Mouse (Mus musculus) brain, embryonic 18.5 days (tissue): ENCODE results near the gene Msto1.
"Not testable (repeated sequence)": the region's sequence is repeated elsewhere in the genome, so short reads cannot be mapped to it uniquely, and the experiment has no call there.

Experiments used
- DNase-seq: peaks from one replicate; pipeline ENCODE4 v3.0.0-alpha.2; 2012; ENCODE audit warnings: low read depth, low spot score

Msto1 gene

GRCm38 (mm10) chr3:88913511-88914383, at the start of gene Msto1:
Gene Msto1, minus strand, starts transcription at chr3:88913999.
- peak; percentile 81 for DNase-seq

GRCm38 (mm10) chr3:88963211-88963610, 49.4 kb upstream of the Msto1 start:
- not testable (repeated sequence) for DNase-seq

- DNase-seq, result no peak
These were observed 39.9 kb upstream of the Msto1 start for GRCm38 (mm10) chr3:88953736-88954135.

GRCm38 (mm10) chr3:88953246-88953645, 39.4 kb upstream of the Msto1 start:
- DNase-seq, result no peak

GRCm38 (mm10) chr3:88951327-88951800, 37.6 kb upstream of the Msto1 start:
- no peak for DNase-seq

GRCm38 (mm10) chr3:88950576-88951326, 37.0 kb upstream of the Msto1 start, which contains the start of the genes Ash1l and Dap3:
Gene Ash1l, plus strand, starts transcription at chr3:88950622.
Gene Dap3, minus strand, starts transcription at chr3:88951181.
- DNase-seq, result peak; percentile 60

- DNase-seq, result peak; percentile 87
These were observed 36.2 kb upstream of the Msto1 start for GRCm38 (mm10) chr3:88949786-88950575.

GRCm38 (mm10) chr3:88944109-88944508, 30.3 kb upstream of the Msto1 start:
- no peak for DNase-seq

- no peak for DNase-seq
These were observed 28.6 kb upstream of the Msto1 start for GRCm38 (mm10) chr3:88942316-88942880.

GRCm38 (mm10) chr3:88939749-88940148, 25.9 kb upstream of the Msto1 start:
- peak; percentile 14 for DNase-seq

GRCm38 (mm10) chr3:88939071-88939470, 25.3 kb upstream of the Msto1 start:
- DNase-seq, result no peak

GRCm38 (mm10) chr3:88929501-88929900, 15.7 kb upstream of the Msto1 start:
- no peak for DNase-seq

GRCm38 (mm10) chr3:88925651-88926050, 11.9 kb upstream of the Msto1 start:
- no peak for DNase-seq

GRCm38 (mm10) chr3:88923989-88924591, 10.3 kb upstream of the Msto1 start:
- no peak for DNase-seq

- DNase-seq, result no peak
These were observed 7.6 kb upstream of the Msto1 start for GRCm38 (mm10) chr3:88921411-88921810.

- no peak for DNase-seq
These were observed 5.2 kb upstream of the Msto1 start for GRCm38 (mm10) chr3:88918981-88919380.

- no peak for DNase-seq
These were observed 598 bp upstream of the Msto1 start for GRCm38 (mm10) chr3:88914384-88914810.

GRCm38 (mm10) chr3:88912585-88912984, 1.2 kb downstream of the Msto1 start:
- no peak for DNase-seq

GRCm38 (mm10) chr3:88906393-88907159, 7.2 kb downstream of the Msto1 start:
- DNase-seq, result no peak

- no peak for DNase-seq
These were observed 8.1 kb downstream of the Msto1 start for GRCm38 (mm10) chr3:88905741-88906140.
